Mouse (Mus musculus) neural tube, embryonic 13.5 days (tissue): Measurements from ENCODE around the gene Olfr60. TPM values are rescaled to one million over a fixed set of nuclear protein-coding genes. Genes with fewer than 3 reads are reported as not detected.

Experiments
- ATAC-seq: fragments of 200-750 bp; cut with Nextera tagmentation; 2 replicates; pipeline ENCODE4 v1.8.0; 2017; ENCODE audit warnings: low read depth, mild to moderate bottlenecking, moderate TSS enrichment, moderate library complexity
- H3K27ac ChIP-seq: fragments of 300-500 bp; sonication (generic); replicated peaks from 2 replicates; pipeline ENCODE4 v1.5.1; 2015; ENCODE audit warnings: moderate library complexity, mild to moderate bottlenecking, inconsistent platforms
- H3K27me3 ChIP-seq: fragments of 300-500 bp; sonication (generic); 2 replicates; pipeline ENCODE4 v1.6.1; 2015; ENCODE audit warnings: mild to moderate bottlenecking, inconsistent platforms
- H3K36me3 ChIP-seq: fragments of 300-500 bp; sonication (generic); 2 replicates; pipeline ENCODE4 v1.6.1; 2015; ENCODE audit warnings: mild to moderate bottlenecking, inconsistent platforms
- H3K4me1 ChIP-seq: fragments of 300-500 bp; sonication (generic); replicated peaks from 2 replicates; pipeline ENCODE4 v1.6.1; 2015; ENCODE audit warnings: inconsistent platforms
- H3K4me2 ChIP-seq: fragments of 300-500 bp; sonication (generic); 2 replicates; pipeline ENCODE4 v1.6.1; 2015; ENCODE audit warnings: inconsistent platforms, mild to moderate bottlenecking, moderate library complexity
- H3K4me3 ChIP-seq: fragments of 300-500 bp; sonication (generic); 2 replicates; pipeline ENCODE4 v1.5.1; 2015; ENCODE audit warnings: mild to moderate bottlenecking, inconsistent platforms
- H3K9ac ChIP-seq: fragments of 300-500 bp; sonication (generic); 2 replicates; pipeline ENCODE4 v1.6.1; 2015; ENCODE audit warnings: moderate library complexity, mild to moderate bottlenecking, inconsistent platforms
- H3K9me3 ChIP-seq: fragments of 300-500 bp; sonication (generic); 2 replicates; pipeline ENCODE4 v1.6.1; 2016; ENCODE audit warnings: inconsistent platforms
- WGBS: fragments of 180-500 bp; shearing (Covaris S2); methylation state at CpG from one replicate; pipeline ENCODE4 v1.1.7; 2015; 5-methylcytosine and 5-hydroxymethylcytosine counted together
- polyA plus RNA-seq: library from polyadenylated mRNA; unstranded; fragments of >200 nt; fragmentation: Nextera tagmentation; extraction: Ambion mirVana; gene quantifications from 2 replicates; pipeline ENCODE4 v1.2.1, GENCODE M21; 2015

Gene Olfr60
- polyA plus RNA-seq: not detected in 2 replicates

- no peak for ATAC-seq
- Histone ChIP-seq H3K9me3 (no peaks in the 10 kb centered on the region), H3K36me3 (no peaks in the 10 kb centered on the region), H3K9ac (no peak within 1 kb of the TSS), H3K4me2 (no peak within 1 kb of the TSS), H3K4me1 (no peaks in the 10 kb centered on the region), H3K27ac (no peak within 1 kb of the TSS), H3K27me3 (no peaks in the 10 kb centered on the region), H3K4me3 (no peak within 1 kb of the TSS)
- WGBS: 78% methylated on average over 3 of the region's 3 CpGs
Observed at GRCm38 (mm10) chr7:140361571-140361970, at the start of gene Olfr60. Gene Olfr60 (minus strand): TSS chr7:140361671.

DNA sequence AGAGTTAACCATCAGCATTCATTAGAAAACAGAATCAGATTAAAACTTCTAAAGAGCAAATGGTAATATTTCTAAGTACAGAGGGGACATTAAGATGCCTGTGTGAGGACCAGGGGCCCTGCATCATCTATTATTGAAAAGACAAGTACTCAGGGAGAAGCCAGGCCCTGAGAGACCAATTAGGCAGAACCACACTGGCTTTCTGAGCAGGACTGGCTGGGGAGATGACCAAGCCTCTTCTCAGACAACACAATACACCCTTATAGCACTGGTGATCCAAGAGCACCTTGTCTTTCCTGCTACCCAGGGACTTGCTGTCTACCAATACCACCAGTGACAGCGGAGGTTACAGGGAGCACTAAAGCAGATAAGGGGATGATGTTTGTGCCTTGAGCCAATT lies 41.3 kb upstream of the Olfr60 start, which contains the start of gene Olfr531:
TSS of gene Olfr531 (minus strand) at position 101 of the 400 bp plus-strand sequence.
- H3K9me3 ChIP-seq: peaks cover 6% of the 10 kb centered on the region; the same call in 1 of the 2 replicates
- H3K4me3 ChIP-seq: no peak within 1 kb of the TSS
- H3K27ac ChIP-seq: no peak within 1 kb of the TSS
- no peak for ATAC-seq
- no peak within 1 kb of the TSS for H3K4me2 ChIP-seq
- no peaks in the 10 kb centered on the region for H3K4me1 ChIP-seq
- 97% methylated on average over 1 of the region's 1 CpGs for WGBS
- H3K36me3 ChIP-seq: no peaks in the 10 kb centered on the region
- no peak within 1 kb of the TSS for H3K9ac ChIP-seq
- no peaks in the 10 kb centered on the region for H3K27me3 ChIP-seq

GRCm38 (mm10) chr7:140376911-140377310 lies 15.4 kb upstream of the Olfr60 start:
- no peak for ATAC-seq
- WGBS: 88% methylated on average over 2 of the region's 2 CpGs
- H3K9me3 ChIP-seq: no peaks in the 10 kb centered on the region
- H3K4me2 ChIP-seq: no peak overlapping the region
- H3K9ac ChIP-seq: no peak overlapping the region
- H3K27ac ChIP-seq: no peak overlapping the region
- H3K36me3 ChIP-seq: no peaks in the 10 kb centered on the region
- H3K4me3 ChIP-seq: no peak overlapping the region
- H3K4me1 ChIP-seq: no peaks in the 10 kb centered on the region
- H3K27me3 ChIP-seq: no peaks in the 10 kb centered on the region

DNA sequence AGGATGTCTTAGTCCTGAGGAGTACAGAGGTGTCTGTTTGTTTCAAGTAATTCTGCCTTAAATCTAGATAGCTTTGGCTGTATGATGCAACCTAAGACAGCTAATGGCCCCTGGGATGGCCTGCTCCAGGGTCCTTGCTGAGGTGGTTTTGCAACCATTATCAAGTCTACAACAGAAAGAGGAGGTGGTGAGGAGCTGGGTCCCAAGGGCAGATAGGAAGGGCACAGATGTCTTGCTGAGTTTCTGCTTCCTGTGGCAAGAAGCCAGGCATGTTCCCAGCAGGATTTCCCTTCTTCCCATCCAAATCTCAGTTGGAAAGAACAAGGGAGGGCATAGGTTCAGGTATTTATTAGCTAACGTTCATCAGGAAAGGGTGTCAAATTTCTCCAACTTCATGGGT lies 14.8 kb upstream of the Olfr60 start, which contains the start of gene Olfr530:
TSS of gene Olfr530 (minus strand) at position 101 of the 400 bp plus-strand sequence.
- H3K4me1 ChIP-seq: no peaks in the 10 kb centered on the region
- no peak for ATAC-seq
- no peaks in the 10 kb centered on the region for H3K36me3 ChIP-seq
- H3K27ac ChIP-seq: no peak within 1 kb of the TSS
- no peak within 1 kb of the TSS for H3K9ac ChIP-seq
- H3K4me2 ChIP-seq: no peak within 1 kb of the TSS
- H3K27me3 ChIP-seq: no peaks in the 10 kb centered on the region
- 55% methylated on average over 1 of the region's 1 CpGs for WGBS
- no peaks in the 10 kb centered on the region for H3K9me3 ChIP-seq
- no peak within 1 kb of the TSS for H3K4me3 ChIP-seq

DNA sequence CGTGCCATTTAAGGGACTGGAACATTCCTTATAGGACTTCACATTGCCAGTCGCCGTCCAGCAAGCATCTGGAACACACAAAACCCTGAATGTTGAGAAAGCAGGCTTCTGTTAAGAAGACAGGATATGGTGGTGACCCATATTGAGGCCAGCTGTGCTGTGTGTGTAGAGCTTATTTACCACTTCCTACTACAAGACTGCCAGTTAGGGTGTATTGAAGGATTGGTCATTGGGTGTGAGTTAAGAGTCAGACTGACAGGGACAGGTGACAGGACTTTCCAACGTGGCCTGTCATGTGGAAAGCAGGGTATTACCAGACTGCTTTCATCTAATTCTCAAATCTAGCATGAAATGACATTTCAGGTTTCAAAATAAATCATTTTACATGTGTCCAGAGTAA lies 12.8 kb upstream of the Olfr60 start:
- no peak for ATAC-seq
- H3K9ac ChIP-seq: no peak overlapping the region
- no peaks in the 10 kb centered on the region for H3K36me3 ChIP-seq
- WGBS: 81% methylated on average over 4 of the region's 4 CpGs
- H3K4me1 ChIP-seq: no peaks in the 10 kb centered on the region
- H3K4me2 ChIP-seq: no peak overlapping the region
- H3K9me3 ChIP-seq: no peaks in the 10 kb centered on the region
- no peak overlapping the region for H3K27ac ChIP-seq
- no peaks in the 10 kb centered on the region for H3K27me3 ChIP-seq
- H3K4me3 ChIP-seq: no peak overlapping the region

GRCm38 (mm10) chr7:140333717-140334116 lies 27.8 kb downstream of the Olfr60 start, which contains the start of gene Olfr527:
Gene Olfr527 (plus strand): TSS chr7:140334017.
- WGBS: 82% methylated on average over 2 of the region's 2 CpGs
- no peak within 1 kb of the TSS for H3K9ac ChIP-seq
- no peak within 1 kb of the TSS for H3K4me2 ChIP-seq
- no peaks in the 10 kb centered on the region for H3K4me1 ChIP-seq
- no peak within 1 kb of the TSS for H3K27ac ChIP-seq
- no peak within 1 kb of the TSS for H3K4me3 ChIP-seq
- H3K27me3 ChIP-seq: no peaks in the 10 kb centered on the region
- H3K36me3 ChIP-seq: no peaks in the 10 kb centered on the region
- ATAC-seq: no peak
- no peaks in the 10 kb centered on the region for H3K9me3 ChIP-seq

DNA sequence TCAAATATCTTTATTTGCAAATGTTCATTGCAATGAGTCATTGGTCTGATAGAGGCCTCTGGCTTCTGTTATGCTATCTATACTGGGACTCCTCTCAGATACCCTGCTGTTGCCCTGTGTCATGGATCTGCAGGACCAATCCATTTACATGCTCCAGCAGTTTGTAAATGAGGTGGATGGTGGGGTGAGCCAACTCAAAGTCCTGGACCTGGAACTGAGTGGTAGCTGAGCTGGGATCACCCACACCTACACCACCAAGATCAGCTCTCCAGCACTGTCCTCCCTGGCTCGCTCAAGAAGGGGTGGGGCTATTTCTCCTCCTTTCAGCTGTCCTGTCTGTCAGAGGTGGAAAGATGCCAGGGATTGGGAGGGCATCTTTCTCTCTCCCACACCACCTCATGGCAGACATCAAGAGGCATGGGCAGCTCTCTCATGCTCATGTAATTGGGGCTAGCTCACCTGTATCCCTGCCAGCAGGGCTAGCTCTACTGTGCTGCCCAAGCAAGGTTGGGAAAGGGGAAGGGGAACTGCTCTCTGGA lies 31.6 kb downstream of the Olfr60 start:
- no peaks in the 10 kb centered on the region for H3K27me3 ChIP-seq
- ATAC-seq: no peak
- 86% methylated on average over 1 of the region's 1 CpGs for whole genome bisulfite sequencing
- H3K4me1 ChIP-seq: no peaks in the 10 kb centered on the region
- H3K4me2 ChIP-seq: no peak overlapping the region
- H3K4me3 ChIP-seq: no peak overlapping the region
- no peaks in the 10 kb centered on the region for H3K9me3 ChIP-seq
- H3K27ac ChIP-seq: no peak overlapping the region
- H3K9ac ChIP-seq: no peak overlapping the region
- no peaks in the 10 kb centered on the region for H3K36me3 ChIP-seq

- H3K27me3 ChIP-seq: no peaks in the 10 kb centered on the region
- H3K27ac ChIP-seq: no peak overlapping the region
- no peak overlapping the region for H3K4me3 ChIP-seq
- no peak overlapping the region for H3K4me2 ChIP-seq
- H3K9ac ChIP-seq: no peak overlapping the region
- no peaks in the 10 kb centered on the region for H3K36me3 ChIP-seq
- ATAC-seq: no peak
- H3K9me3 ChIP-seq: no peaks in the 10 kb centered on the region
- H3K4me1 ChIP-seq: no peaks in the 10 kb centered on the region
Observed at GRCm38 (mm10) chr7:140321135-140321534, 40.3 kb downstream of the Olfr60 start.

GRCm38 (mm10) chr7:140320558-140320957 lies 40.9 kb downstream of the Olfr60 start, which contains the start of gene Olfr525:
Gene Olfr525 (plus strand): TSS chr7:140320858.
- Histone ChIP-seq H3K9ac (no peak within 1 kb of the TSS), H3K27ac (no peak within 1 kb of the TSS), H3K36me3 (no peaks in the 10 kb centered on the region), H3K4me1 (no peaks in the 10 kb centered on the region), H3K4me3 (no peak within 1 kb of the TSS), H3K9me3 (no peaks in the 10 kb centered on the region), H3K4me2 (no peak within 1 kb of the TSS), H3K27me3 (no peaks in the 10 kb centered on the region)
- WGBS: 43% methylated on average over 1 of the region's 1 CpGs
- no peak for ATAC-seq

DNA sequence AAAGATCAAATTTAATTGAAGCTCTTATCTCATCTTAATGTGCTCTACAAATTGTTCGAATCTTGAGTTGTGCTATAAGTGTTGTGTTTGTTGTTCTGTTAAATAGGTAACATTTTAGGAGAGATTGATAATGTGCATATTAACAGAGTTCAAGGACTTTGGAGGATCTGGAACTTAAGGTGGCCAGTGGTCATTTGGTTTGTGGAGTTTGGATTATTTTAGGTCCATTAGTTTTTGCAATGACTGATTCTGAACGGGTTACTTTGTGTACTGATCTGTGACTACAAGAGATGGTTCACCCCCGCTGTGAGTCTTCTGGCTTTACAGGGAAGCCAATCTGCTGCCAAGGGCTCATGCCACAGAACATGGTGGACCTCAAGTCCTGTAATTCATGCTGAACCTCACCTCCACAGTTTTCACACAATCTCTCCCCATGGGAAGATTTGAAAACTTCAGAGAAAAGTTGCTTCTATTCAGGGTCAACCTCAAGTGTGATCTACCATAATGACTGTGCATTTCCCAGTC lies 41.5 kb downstream of the Olfr60 start:
- Histone ChIP-seq H3K4me1 (no peaks in the 10 kb centered on the region), H3K4me3 (no peak overlapping the region), H3K36me3 (no peaks in the 10 kb centered on the region), H3K27ac (no peak overlapping the region), H3K9ac (no peak overlapping the region), H3K4me2 (no peak overlapping the region), H3K27me3 (no peaks in the 10 kb centered on the region), H3K9me3 (no peaks in the 10 kb centered on the region)
- 80% methylated on average over 3 of the region's 3 CpGs for WGBS
- ATAC-seq: no peak

GRCm38 (mm10) chr7:140299416-140299815 lies 62.1 kb downstream of the Olfr60 start:
- H3K27ac ChIP-seq: no peak overlapping the region
- no peaks in the 10 kb centered on the region for H3K36me3 ChIP-seq
- whole genome bisulfite sequencing: 85% methylated on average over 3 of the region's 3 CpGs
- no peak overlapping the region for H3K4me3 ChIP-seq
- no peaks in the 10 kb centered on the region for H3K9me3 ChIP-seq
- H3K4me2 ChIP-seq: no peak overlapping the region
- H3K9ac ChIP-seq: no peak overlapping the region
- ATAC-seq: no peak
- H3K27me3 ChIP-seq: no peaks in the 10 kb centered on the region
- H3K4me1 ChIP-seq: no peaks in the 10 kb centered on the region

GRCm38 (mm10) chr7:140296876-140297275 lies 64.6 kb downstream of the Olfr60 start:
- Histone ChIP-seq H3K27me3 (no peaks in the 10 kb centered on the region), H3K4me1 (no peaks in the 10 kb centered on the region), H3K4me3 (no peak overlapping the region), H3K9me3 (no peaks in the 10 kb centered on the region), H3K36me3 (no peaks in the 10 kb centered on the region), H3K27ac (no peak overlapping the region), H3K9ac (no peak overlapping the region), H3K4me2 (no peak overlapping the region)
- WGBS: 83% methylated on average over 6 of the region's 6 CpGs
- ATAC-seq: no peak

GRCm38 (mm10) chr7:140295746-140296145 lies 65.7 kb downstream of the Olfr60 start:
- no peak overlapping the region for H3K9ac ChIP-seq
- no peak overlapping the region for H3K4me2 ChIP-seq
- H3K4me3 ChIP-seq: no peak overlapping the region
- no peaks in the 10 kb centered on the region for H3K9me3 ChIP-seq
- ATAC-seq: no peak
- no peak overlapping the region for H3K27ac ChIP-seq
- H3K36me3 ChIP-seq: no peaks in the 10 kb centered on the region
- 93% methylated on average over 9 of the region's 9 CpGs for WGBS
- no peaks in the 10 kb centered on the region for H3K27me3 ChIP-seq
- H3K4me1 ChIP-seq: no peaks in the 10 kb centered on the region
